Mouse (Mus musculus) limb, embryonic 14.5 days (tissue): ENCODE measurements at regions not wholly inside any gene's neighbourhood (a gene's known extent, or its start where the extent isn't known, plus 50 kb on each side); places are given as distances from the start of the nearest gene placed in this dataset.

Experiments used
- ATAC-seq: fragments of 200-750 bp; cut with Nextera tagmentation; 2 replicates; pipeline ENCODE4 v1.8.0; 2017; ENCODE audit warnings: low read depth, moderate number of reproducible peaks, moderate TSS enrichment; ENCODE audit not compliant: low FRiP score
- DNase-seq: peaks from one replicate; pipeline ENCODE4 v3.0.0-alpha.2; 2015; ENCODE audit warnings: low spot score
- H3K27ac ChIP-seq: fragments of 300-500 bp; sonication (generic); replicated peaks from 2 replicates; pipeline ENCODE4 v1.5.1; 2014; ENCODE audit warnings: low read depth, mild to moderate bottlenecking, low read length, moderate library complexity, mixed read lengths
- H3K27me3 ChIP-seq: fragments of 300-500 bp; sonication (generic); 2 replicates; pipeline ENCODE4 v1.6.1; 2014; ENCODE audit warnings: low read length, mixed read lengths; ENCODE audit not compliant: control insufficient read depth, insufficient read depth
- H3K36me3 ChIP-seq: fragments of 300-500 bp; sonication (generic); 2 replicates; pipeline ENCODE4 v1.6.1; 2014; ENCODE audit warnings: mild to moderate bottlenecking, low read length, moderate library complexity, mixed read lengths; ENCODE audit not compliant: control insufficient read depth, insufficient read depth
- H3K4me1 ChIP-seq: fragments of 300-500 bp; sonication (generic); 2 replicates; pipeline ENCODE4 v1.6.1; 2014; ENCODE audit warnings: antibody characterized with exemption, low read length, mixed read lengths; ENCODE audit not compliant: control insufficient read depth, insufficient read depth
- H3K4me2 ChIP-seq: fragments of 300-500 bp; sonication (generic); replicated peaks from 2 replicates; pipeline ENCODE4 v1.6.1; 2014; ENCODE audit warnings: low read depth, mild to moderate bottlenecking, low read length, moderate library complexity; ENCODE audit not compliant: severe bottlenecking
- H3K4me3 ChIP-seq: fragments of 300-500 bp; sonication (generic); replicated peaks from 2 replicates; pipeline ENCODE4 v1.5.1; 2014; ENCODE audit warnings: low read length
- H3K9ac ChIP-seq: fragments of 300-500 bp; sonication (generic); 2 replicates; pipeline ENCODE4 v1.6.1; 2014; ENCODE audit warnings: mild to moderate bottlenecking, low read depth, low read length, moderate library complexity; ENCODE audit not compliant: severe bottlenecking
- H3K9me3 ChIP-seq: fragments of 300-500 bp; sonication (generic); 2 replicates; pipeline ENCODE4 v1.6.1; 2016; ENCODE audit warnings: low read length; ENCODE audit not compliant: control insufficient read depth
- POLR2A ChIP-seq: fragments of 200-500 bp; IDR thresholded peaks from 2 replicates; pipeline ENCODE4 v1.8.0; 2012; ENCODE audit warnings: inconsistent platforms, mild to moderate bottlenecking, moderate library complexity, borderline replicate concordance; ENCODE audit not compliant: insufficient read depth, insufficient read length; ENCODE audit errors: extremely low read depth
- WGBS: fragments of 180-500 bp; shearing (Covaris S2); extraction: QIAGEN DNeasy Blood & Tissue Kit; methylation state at CpG from one replicate; pipeline ENCODE4 v1.1.7; 2014; 5-methylcytosine and 5-hydroxymethylcytosine counted together

- 80% methylated on average over 4 of the region's 4 CpGs for WGBS
- H3K27ac ChIP-seq: no peak overlapping the region
- ATAC-seq: no peak
Observed at GRCm38 (mm10) chr9:40613182-40613581, 57.2 kb upstream of the Gm21915 start.

GRCm38 (mm10) chr9:40612755-40613154, 57.7 kb upstream of the Gm21915 start:
- no peaks in the 10 kb centered on the region for H3K36me3 ChIP-seq
- no peak overlapping the region for H3K4me2 ChIP-seq
- peaks cover 13% of the 10 kb centered on the region for H3K4me1 ChIP-seq
- no peak overlapping the region for H3K27ac ChIP-seq
- ATAC-seq: no peak
- TF ChIP-seq POLR2A: no peak
- H3K4me3 ChIP-seq: no peak overlapping the region
- no peaks in the 10 kb centered on the region; the same call in 1 of the 2 replicates for H3K27me3 ChIP-seq
- H3K9ac ChIP-seq: no peak overlapping the region
- 93% methylated on average over 1 of the region's 1 CpGs for WGBS
- DNase-seq: no peak
- no peaks in the 10 kb centered on the region for H3K9me3 ChIP-seq

More at GRCm38 (mm10) chr9:40613182-40613581, 57.2 kb upstream of the Gm21915 start:
- Histone ChIP-seq H3K36me3 (no peaks in the 10 kb centered on the region), H3K9me3 (no peaks in the 10 kb centered on the region), H3K9ac (no peak overlapping the region), H3K27me3 (no peaks in the 10 kb centered on the region; the same call in 1 of the 2 replicates), H3K4me2 (no peak overlapping the region), H3K4me3 (no peak overlapping the region), H3K4me1 (peaks cover 15% of the 10 kb centered on the region)
- TF ChIP-seq POLR2A: no peak
- DNase-seq: no peak

GRCm38 (mm10) chr9:40612312-40612711, 58.1 kb upstream of the Gm21915 start:
- Histone ChIP-seq H3K4me2 (no peak overlapping the region), H3K4me3 (no peak overlapping the region), H3K9ac (no peak overlapping the region), H3K4me1 (peaks cover 8% of the 10 kb centered on the region), H3K27ac (no peak overlapping the region), H3K36me3 (no peaks in the 10 kb centered on the region), H3K9me3 (no peaks in the 10 kb centered on the region), H3K27me3 (no peaks in the 10 kb centered on the region; the same call in 1 of the 2 replicates)
- DNase-seq (no peak), ATAC-seq (no peak)
- 87% methylated on average over 4 of the region's 4 CpGs for WGBS
- TF ChIP-seq POLR2A: no peak

- peaks cover 1% of the 10 kb centered on the region; the same call in 1 of the 2 replicates for H3K4me1 ChIP-seq
- WGBS: 68% methylated on average over 3 of the region's 3 CpGs
- DNase-seq (no peak), ATAC-seq (no peak)
- H3K4me3 ChIP-seq: no peak overlapping the region
- no peak overlapping the region for H3K4me2 ChIP-seq
- no peak overlapping the region for H3K27ac ChIP-seq
- no peaks in the 10 kb centered on the region for H3K36me3 ChIP-seq
- H3K9me3 ChIP-seq: no peaks in the 10 kb centered on the region
- H3K9ac ChIP-seq: no peak overlapping the region
- no peak for TF ChIP-seq POLR2A
- H3K27me3 ChIP-seq: no peaks in the 10 kb centered on the region; the same call in 1 of the 2 replicates
Observed at GRCm38 (mm10) chr9:40611626-40612025, 58.8 kb upstream of the Gm21915 start.

GRCm38 (mm10) chr9:40608596-40608995, 61.8 kb upstream of the Gm21915 start:
- no peak for DNase-seq
- no peak overlapping the region for H3K4me3 ChIP-seq
- H3K27ac ChIP-seq: no peak overlapping the region
- TF ChIP-seq POLR2A: no peak
- no peak overlapping the region for H3K4me2 ChIP-seq
- H3K9me3 ChIP-seq: no peaks in the 10 kb centered on the region
- no peaks in the 10 kb centered on the region for H3K4me1 ChIP-seq
- WGBS: 82% methylated on average over 14 of the region's 14 CpGs
- H3K36me3 ChIP-seq: no peaks in the 10 kb centered on the region
- no peaks in the 10 kb centered on the region; the same call in 1 of the 2 replicates for H3K27me3 ChIP-seq
- H3K9ac ChIP-seq: no peak overlapping the region
- ATAC-seq: no peak

- WGBS: 95% methylated on average over 18 of the region's 18 CpGs
- no peaks in the 10 kb centered on the region for H3K9me3 ChIP-seq
- no peak for ATAC-seq
- H3K4me3 ChIP-seq: no peak overlapping the region
- no peak overlapping the region for H3K9ac ChIP-seq
- no peak overlapping the region for H3K4me2 ChIP-seq
- H3K27me3 ChIP-seq: no peaks in the 10 kb centered on the region; the same call in 1 of the 2 replicates
- TF ChIP-seq POLR2A: no peak
- no peaks in the 10 kb centered on the region for H3K36me3 ChIP-seq
- no peaks in the 10 kb centered on the region for H3K4me1 ChIP-seq
- no peak overlapping the region for H3K27ac ChIP-seq
- no peak for DNase-seq
Observed at GRCm38 (mm10) chr9:40607941-40608340, 62.5 kb upstream of the Gm21915 start.
